Mouse (Mus musculus): ENCODE measurements around the gene Elmo1. TPM values are rescaled to one million over a fixed set of nuclear protein-coding genes. Genes with fewer than 3 reads are reported as not detected.
A peak's percentile ranks its signal among the peaks of the same experiment; 100 is the strongest.

The Elmo1 gene
- polyA plus RNA-seq, 1 experiment = 52.5 TPM

GRCm38 (mm10) chr13:20525844-20526243, 435.4 kb downstream of the Elmo1 start:
- Histone ChIP-seq H3K27me3 (ENCODE audit: control insufficient read depth, insufficient read depth, low read length) (no peaks in the 10 kb centered on the region), H3K27ac (ENCODE audit: control insufficient read depth, insufficient read depth, low read length) (no peak overlapping the region), H3K36me3 (ENCODE audit: control insufficient read depth, insufficient read depth, low read length) (no peaks in the 10 kb centered on the region), H3K4me3 (ENCODE audit: control insufficient read depth, insufficient read depth, low read length) (no peak overlapping the region), H3K4me1 (replicated peaks; ENCODE audit: control insufficient read depth, insufficient read depth, low read length) (no peaks in the 10 kb centered on the region)
- WGBS = 86% methylated on average over 4 of the region's 4 CpGs
- no peak for TF ChIP-seq CTCF (IDR thresholded peaks at IDR 0.05; ENCODE audit: borderline replicate concordance, control insufficient read depth, extremely low read depth, insufficient read depth, low read length, poor library complexity)
- no peak for TF ChIP-seq POLR2A (IDR thresholded peaks at IDR 0.05; ENCODE audit: control insufficient read depth, extremely low read depth, insufficient read depth, low read length, poor library complexity)
- no peak for DNase-seq

- Histone ChIP-seq H3K4me3 (ENCODE audit: control insufficient read depth, insufficient read depth, low read length) (no peak overlapping the region), H3K36me3 (ENCODE audit: control insufficient read depth, insufficient read depth, low read length) (no peaks in the 10 kb centered on the region), H3K27ac (ENCODE audit: control insufficient read depth, insufficient read depth, low read length) (no peak overlapping the region), H3K4me1 (replicated peaks; ENCODE audit: control insufficient read depth, insufficient read depth, low read length) (peaks cover 14% of the 10 kb centered on the region), H3K27me3 (ENCODE audit: control insufficient read depth, insufficient read depth, low read length) (no peaks in the 10 kb centered on the region)
- DNase-seq = no peak
- TF ChIP-seq CTCF (IDR thresholded peaks at IDR 0.05; ENCODE audit: borderline replicate concordance, control insufficient read depth, extremely low read depth, insufficient read depth, low read length, poor library complexity) (no peak), POLR2A (IDR thresholded peaks at IDR 0.05; ENCODE audit: control insufficient read depth, extremely low read depth, insufficient read depth, low read length, poor library complexity) (no peak)
- 97% methylated on average over 1 of the region's 1 CpGs for WGBS
Observed at GRCm38 (mm10) chr13:20537053-20537452, 446.7 kb downstream of the Elmo1 start.

- peaks cover 14% of the 10 kb centered on the region for H3K4me1 ChIP-seq (replicated peaks; ENCODE audit: control insufficient read depth, insufficient read depth, low read length)
- H3K4me3 ChIP-seq (ENCODE audit: control insufficient read depth, insufficient read depth, low read length) = no peak overlapping the region
- no peaks in the 10 kb centered on the region for H3K27me3 ChIP-seq (ENCODE audit: control insufficient read depth, insufficient read depth, low read length)
- H3K36me3 ChIP-seq (ENCODE audit: control insufficient read depth, insufficient read depth, low read length) = no peaks in the 10 kb centered on the region
- H3K27ac ChIP-seq (ENCODE audit: control insufficient read depth, insufficient read depth, low read length) = no peak overlapping the region
- WGBS = 72% methylated on average over 2 of the region's 2 CpGs
- no peak for TF ChIP-seq POLR2A (IDR thresholded peaks at IDR 0.05; ENCODE audit: control insufficient read depth, extremely low read depth, insufficient read depth, low read length, poor library complexity)
- no peak for TF ChIP-seq CTCF (IDR thresholded peaks at IDR 0.05; ENCODE audit: borderline replicate concordance, control insufficient read depth, extremely low read depth, insufficient read depth, low read length, poor library complexity)
- no peak for DNase-seq
Observed at GRCm38 (mm10) chr13:20537487-20537886, 447.1 kb downstream of the Elmo1 start.

GRCm38 (mm10) chr13:20538216-20539070, 448.0 kb downstream of the Elmo1 start:
- Histone ChIP-seq H3K4me1 (replicated peaks; ENCODE audit: control insufficient read depth, insufficient read depth, low read length) (peaks cover 14% of the 10 kb centered on the region), H3K27ac (ENCODE audit: control insufficient read depth, insufficient read depth, low read length) (no peak overlapping the region), H3K36me3 (ENCODE audit: control insufficient read depth, insufficient read depth, low read length) (no peaks in the 10 kb centered on the region), H3K27me3 (ENCODE audit: control insufficient read depth, insufficient read depth, low read length) (no peaks in the 10 kb centered on the region), H3K4me3 (ENCODE audit: control insufficient read depth, insufficient read depth, low read length) (no peak overlapping the region)
- DNase-seq = peak; percentile 13
- no peak for TF ChIP-seq CTCF (IDR thresholded peaks at IDR 0.05; ENCODE audit: borderline replicate concordance, control insufficient read depth, extremely low read depth, insufficient read depth, low read length, poor library complexity)
- TF ChIP-seq POLR2A (IDR thresholded peaks at IDR 0.05; ENCODE audit: control insufficient read depth, extremely low read depth, insufficient read depth, low read length, poor library complexity) = no peak
- WGBS = 41% methylated on average over 12 of the region's 12 CpGs

- WGBS = 97% methylated on average over 2 of the region's 2 CpGs
Observed at GRCm38 (mm10) chr13:20539631-20540030, 449.2 kb downstream of the Elmo1 start.

DNA sequence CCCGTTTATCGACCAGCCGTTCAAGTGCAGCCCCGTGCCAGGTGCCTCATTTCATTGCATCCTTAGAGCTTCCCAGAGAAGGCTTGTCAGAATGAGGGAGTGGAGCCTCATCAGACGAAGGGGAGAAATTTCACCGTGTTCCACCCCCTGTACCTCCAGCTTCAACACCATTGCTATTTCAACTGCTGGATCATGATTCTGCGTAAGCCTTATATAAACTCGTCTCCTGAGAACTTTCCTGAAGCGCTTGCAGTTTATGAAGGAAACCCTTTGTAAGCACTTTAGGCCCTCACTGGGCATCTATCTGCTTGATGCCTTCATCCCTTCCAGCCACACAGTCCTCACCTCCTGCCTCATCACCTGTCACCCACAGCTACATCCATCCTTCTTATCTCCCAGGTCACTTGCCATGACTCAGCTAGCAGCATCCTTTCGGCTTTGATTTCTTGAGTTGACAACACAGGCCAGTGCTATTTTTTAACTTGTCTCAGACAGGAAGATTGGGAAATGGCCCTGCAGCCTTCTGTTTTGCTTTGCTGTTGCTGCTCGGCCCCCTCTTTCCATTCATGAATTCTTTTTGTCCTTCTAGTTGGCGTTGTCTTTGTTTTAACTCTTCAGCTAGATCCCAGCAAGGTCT, 456.3 kb downstream of the Elmo1 start:
- no peaks in the 10 kb centered on the region for H3K4me1 ChIP-seq (replicated peaks; ENCODE audit: control insufficient read depth, insufficient read depth, low read length)
- TF ChIP-seq POLR2A (IDR thresholded peaks at IDR 0.05; ENCODE audit: control insufficient read depth, extremely low read depth, insufficient read depth, low read length, poor library complexity) (no peak), CTCF (IDR thresholded peaks at IDR 0.05; ENCODE audit: borderline replicate concordance, control insufficient read depth, extremely low read depth, insufficient read depth, low read length, poor library complexity) (no peak)
- DNase-seq = no peak
- 92% methylated on average over 12 of the region's 12 CpGs for WGBS
- no peaks in the 10 kb centered on the region for H3K27me3 ChIP-seq (ENCODE audit: control insufficient read depth, insufficient read depth, low read length)
- H3K27ac ChIP-seq (ENCODE audit: control insufficient read depth, insufficient read depth, low read length) = no peak overlapping the region
- no peak overlapping the region for H3K4me3 ChIP-seq (ENCODE audit: control insufficient read depth, insufficient read depth, low read length)
- H3K36me3 ChIP-seq (ENCODE audit: control insufficient read depth, insufficient read depth, low read length) = no peaks in the 10 kb centered on the region

More at GRCm38 (mm10) chr13:20539631-20540030, 449.2 kb downstream of the Elmo1 start:
- Histone ChIP-seq H3K27me3 (ENCODE audit: control insufficient read depth, insufficient read depth, low read length) (no peaks in the 10 kb centered on the region), H3K4me1 (replicated peaks; ENCODE audit: control insufficient read depth, insufficient read depth, low read length) (peaks cover 14% of the 10 kb centered on the region), H3K4me3 (ENCODE audit: control insufficient read depth, insufficient read depth, low read length) (no peak overlapping the region), H3K36me3 (ENCODE audit: control insufficient read depth, insufficient read depth, low read length) (no peaks in the 10 kb centered on the region), H3K27ac (ENCODE audit: control insufficient read depth, insufficient read depth, low read length) (no peak overlapping the region)
- TF ChIP-seq CTCF (IDR thresholded peaks at IDR 0.05; ENCODE audit: borderline replicate concordance, control insufficient read depth, extremely low read depth, insufficient read depth, low read length, poor library complexity) (no peak), POLR2A (IDR thresholded peaks at IDR 0.05; ENCODE audit: control insufficient read depth, extremely low read depth, insufficient read depth, low read length, poor library complexity) (no peak)
- DNase-seq = no peak

All from thymus, adult 2 months (tissue).